Mouse (Mus musculus) CD8-positive naive resting alpha-beta T cell, adult 2 months (primary cell): ENCODE measurements around the gene Foxred2.

ENCODE experiments used
- DNase-seq, 2 experiments: peaks; one replicate each; pipeline ENCODE4 v3.0.0; 2022; ENCODE audit warnings: low read depth in 2 of 2, low spot score in 2 of 2

The Foxred2 gene

GRCm38 (mm10) chr15:77949061-77949460, 7.5 kb downstream of the Foxred2 start:
- no peak for DNase-seq

GRCm38 (mm10) chr15:77945711-77946110, 10.8 kb downstream of the Foxred2 start:
- DNase-seq = no peak

DNA sequence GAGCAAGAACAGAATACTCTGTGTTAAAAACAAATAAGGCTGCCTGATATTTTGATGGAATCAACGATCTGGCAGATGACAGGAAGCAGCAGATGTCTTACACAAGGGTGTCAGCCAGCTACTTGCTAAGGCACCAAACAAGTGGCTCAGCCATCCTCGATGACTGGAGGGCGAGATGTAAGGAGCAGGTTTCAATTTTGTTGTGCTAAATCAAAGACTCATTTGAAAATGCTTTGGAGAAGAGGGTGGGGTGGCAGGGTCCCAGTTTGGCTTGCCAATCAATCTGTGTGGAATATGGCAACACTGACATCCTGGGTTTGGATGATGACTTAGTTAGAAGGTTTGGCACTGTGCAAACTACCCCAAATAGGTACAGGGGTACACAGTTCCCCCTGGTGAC, 15.0 kb downstream of the Foxred2 start:
- no peak for DNase-seq

DNA sequence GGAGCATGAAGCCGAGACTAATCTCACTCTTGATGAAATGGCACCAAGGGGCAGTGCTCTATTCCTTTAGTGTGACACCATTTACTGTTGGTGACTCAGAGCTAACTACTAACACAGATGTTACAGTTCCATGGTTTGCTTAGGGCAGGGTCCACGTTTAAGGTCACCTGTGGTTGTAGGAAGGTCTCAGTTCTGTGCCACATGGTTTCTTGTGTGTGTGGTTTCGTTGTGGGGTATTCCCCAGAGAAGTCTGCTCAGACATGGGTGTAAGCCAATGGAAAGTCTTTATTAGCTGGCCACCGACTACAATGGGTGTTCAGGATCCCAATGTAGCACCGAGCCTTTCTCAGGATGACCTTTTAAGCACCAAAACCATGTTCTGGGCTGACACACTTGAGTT, 18.0 kb downstream of the Foxred2 start:
- DNase-seq = no peak

GRCm38 (mm10) chr15:77935673-77936375, 20.7 kb downstream of the Foxred2 start:
- no peak for DNase-seq

DNA sequence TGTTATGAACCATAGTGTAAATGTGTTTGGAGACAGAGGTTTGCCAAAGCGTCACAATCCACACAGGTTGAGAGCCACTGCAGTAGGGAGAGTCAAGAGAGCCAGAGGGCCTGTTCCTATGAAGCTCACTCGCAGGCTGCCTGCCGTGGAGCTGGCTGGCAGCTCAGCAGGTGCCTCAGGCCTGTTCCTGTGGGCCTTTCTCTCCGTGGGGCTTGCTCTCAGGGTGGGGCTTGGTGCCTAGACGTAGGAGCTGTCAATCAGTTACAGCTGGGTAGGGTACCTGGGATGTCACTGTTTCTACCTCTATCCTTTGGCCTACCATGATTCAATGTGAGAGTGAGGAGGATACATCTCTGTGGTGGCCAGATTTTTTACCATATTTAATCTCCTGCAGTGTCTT, 21.6 kb downstream of the Foxred2 start:
- DNase-seq = no peak

DNA sequence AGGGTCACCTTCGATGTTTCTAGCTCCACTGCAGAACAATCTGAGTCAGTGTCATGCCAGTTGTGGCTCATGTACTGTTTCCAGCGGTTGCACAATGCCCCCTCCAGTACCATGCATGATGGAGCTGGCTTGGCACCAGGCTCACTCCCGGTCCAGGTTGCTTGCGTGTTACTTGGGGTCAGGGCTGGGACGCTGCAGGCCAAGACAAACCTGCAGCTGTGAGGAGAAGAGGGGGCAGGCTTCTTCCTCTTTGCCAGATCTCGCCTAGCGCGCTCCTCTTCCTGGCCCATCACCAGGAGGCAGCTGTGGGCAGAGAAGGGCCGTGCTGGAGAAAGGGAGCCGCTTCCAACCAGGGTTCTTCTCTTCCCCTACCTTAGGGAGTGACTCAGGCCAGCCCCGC, 22.2 kb downstream of the Foxred2 start:
- DNase-seq = no peak

GRCm38 (mm10) chr15:77933770-77934169, 22.8 kb downstream of the Foxred2 start:
- DNase-seq = peak; percentile 85 to 92

DNA sequence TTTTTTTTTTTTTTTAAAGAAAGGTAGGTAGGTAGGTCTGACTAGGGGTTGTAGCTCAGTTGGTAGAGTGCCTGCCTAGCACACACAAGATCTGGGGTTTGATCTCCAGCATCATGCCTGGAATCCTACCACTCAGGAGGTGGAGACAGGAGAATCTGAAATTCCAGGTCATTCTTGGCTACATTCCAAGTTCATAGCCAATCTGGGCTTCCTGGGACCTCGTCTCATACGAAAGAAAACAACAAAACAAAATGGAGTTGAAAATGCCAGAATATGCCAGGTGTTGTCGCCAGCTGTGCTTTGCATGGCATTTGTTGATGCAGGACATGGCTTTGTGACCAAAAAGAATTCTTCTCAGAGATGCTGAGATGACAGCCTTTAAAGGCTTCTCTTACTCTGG, 23.3 kb downstream of the Foxred2 start:
- no peak for DNase-seq

DNA sequence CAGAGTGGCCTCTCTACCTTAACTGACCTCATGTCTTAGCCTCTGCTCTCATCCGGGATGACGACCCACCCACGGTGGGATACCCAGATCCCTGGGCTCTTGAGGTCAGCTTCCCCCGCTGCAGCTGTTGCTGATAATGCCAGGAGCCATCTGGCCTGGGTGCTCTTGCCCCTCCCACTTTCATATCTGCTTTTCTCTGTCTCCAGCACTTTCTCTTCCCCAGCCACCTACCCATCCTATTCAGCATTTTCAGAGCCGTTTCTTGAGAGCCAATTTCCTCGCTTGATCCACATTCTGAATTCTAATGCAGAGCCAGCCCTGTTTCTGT, 24.9 kb downstream of the Foxred2 start:
- no peak for DNase-seq

- no peak for DNase-seq
Measured at GRCm38 (mm10) chr15:77930986-77931688, 25.4 kb downstream of the Foxred2 start.

- DNase-seq = no peak
Measured at GRCm38 (mm10) chr15:77929804-77930203, 26.7 kb downstream of the Foxred2 start.

DNA sequence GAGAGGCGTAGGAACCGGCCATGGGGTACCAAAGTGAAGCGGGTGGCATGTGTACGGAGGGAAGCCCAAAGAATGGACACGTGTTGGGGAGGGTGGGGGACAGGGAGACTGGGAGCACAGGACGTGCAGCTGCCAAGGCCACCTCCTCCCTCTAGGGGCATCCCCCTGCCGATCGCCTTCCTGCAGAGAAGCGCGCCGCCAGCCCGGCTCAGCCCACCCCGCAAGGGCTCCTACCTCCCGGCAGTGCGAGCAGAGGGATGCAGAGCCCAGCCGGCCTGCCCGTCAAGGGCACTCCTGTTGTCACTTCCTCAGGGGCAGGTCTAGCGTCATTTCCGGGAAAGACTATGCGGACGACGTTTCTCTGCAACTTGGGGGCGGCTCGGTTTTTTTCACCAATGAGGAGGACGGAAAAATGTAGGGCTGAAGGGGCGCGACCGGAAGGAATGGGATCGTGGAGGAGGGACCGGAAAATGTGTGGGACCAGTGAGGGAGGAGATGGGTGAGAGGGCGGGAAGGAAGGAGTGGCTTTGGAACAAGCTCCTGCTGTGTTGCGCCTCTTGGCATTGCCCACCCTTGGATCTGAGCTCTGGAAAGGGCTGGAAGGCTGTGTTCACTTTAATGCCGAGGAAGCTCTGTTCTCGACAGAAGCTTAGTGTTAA, 27.7 kb downstream of the Foxred2 start, which contains the start of gene Txn2:
TSS of gene Txn2 (minus strand) at position 334 of the 659 bp plus-strand sequence.
- peak; percentile 94 to 95 for DNase-seq

DNA sequence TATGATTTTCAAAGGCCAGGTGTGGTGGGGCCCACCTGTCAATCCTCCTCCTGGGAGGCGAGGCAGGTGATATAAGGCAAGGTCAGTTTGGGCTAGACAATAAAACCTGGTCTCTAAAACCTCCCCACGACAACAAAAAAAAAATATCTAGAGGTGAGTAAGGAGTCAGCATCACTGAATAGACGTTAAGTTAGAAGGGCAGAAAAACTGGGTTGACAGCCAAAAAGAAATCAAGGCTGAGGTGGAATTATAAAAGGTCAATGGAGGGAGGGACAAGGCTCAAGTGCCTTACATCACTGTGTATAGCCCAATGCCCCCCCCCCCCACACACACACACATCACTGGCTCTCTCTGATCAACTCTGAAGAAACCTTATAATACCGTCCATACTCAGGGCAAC, 28.4 kb downstream of the Foxred2 start:
- DNase-seq = no peak

DNA sequence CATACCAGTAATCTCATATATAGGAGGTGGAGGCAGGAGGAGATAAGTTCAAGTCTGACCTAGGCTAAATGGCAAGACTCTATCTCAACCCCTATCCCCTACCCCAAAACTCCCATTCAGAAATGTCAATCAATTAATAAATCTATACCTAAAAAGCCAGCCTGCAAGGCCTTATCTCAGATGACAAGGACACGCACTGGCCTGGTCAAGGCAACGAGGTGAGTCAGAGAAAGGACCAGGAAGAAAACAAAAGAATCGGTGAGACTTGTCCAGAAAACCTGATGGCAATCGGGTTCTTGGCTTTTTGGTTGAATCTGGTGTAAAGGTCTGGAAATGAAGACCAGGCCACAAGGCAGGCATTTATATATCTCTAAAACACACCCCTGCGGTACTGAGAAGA, 29.6 kb downstream of the Foxred2 start:
- no peak for DNase-seq

GRCm38 (mm10) chr15:77925195-77925594, 31.3 kb downstream of the Foxred2 start:
- no peak for DNase-seq

- DNase-seq = no peak
Measured at GRCm38 (mm10) chr15:77923267-77924035, 33.1 kb downstream of the Foxred2 start.

DNA sequence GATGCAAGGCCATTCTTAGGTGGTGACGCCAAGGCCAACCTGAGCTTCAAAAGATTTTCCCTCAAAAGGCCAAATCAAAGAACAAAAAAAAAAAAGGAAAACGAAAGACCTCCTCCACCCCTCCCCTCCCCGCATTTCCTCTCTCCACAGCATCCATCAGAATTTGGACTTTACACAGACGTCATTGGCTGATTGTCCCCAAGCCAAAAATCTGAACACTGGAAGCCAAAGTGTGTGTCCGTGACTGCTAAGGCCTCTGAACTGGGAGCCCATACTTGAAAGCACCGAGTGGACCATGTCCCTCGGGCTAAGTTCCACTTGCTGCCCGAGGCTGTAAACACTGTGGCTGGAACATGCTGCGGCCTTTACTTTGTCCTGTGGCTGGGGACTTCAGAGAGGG, 33.8 kb downstream of the Foxred2 start:
- DNase-seq = no peak

GRCm38 (mm10) chr15:77921636-77922035, 34.9 kb downstream of the Foxred2 start:
- no peak for DNase-seq

- DNase-seq = no peak
Measured at GRCm38 (mm10) chr15:77920511-77921462, 35.7 kb downstream of the Foxred2 start.
